Mouse (Mus musculus): Measurements from ENCODE around the gene Cxadr. TPM values are rescaled to one million over a fixed set of nuclear protein-coding genes. Genes with fewer than 3 reads are reported as not detected.

Gene Cxadr
- total and polyA plus RNA-seq, 3 experiments = 0.33 TPM; not detected in 2

DNA sequence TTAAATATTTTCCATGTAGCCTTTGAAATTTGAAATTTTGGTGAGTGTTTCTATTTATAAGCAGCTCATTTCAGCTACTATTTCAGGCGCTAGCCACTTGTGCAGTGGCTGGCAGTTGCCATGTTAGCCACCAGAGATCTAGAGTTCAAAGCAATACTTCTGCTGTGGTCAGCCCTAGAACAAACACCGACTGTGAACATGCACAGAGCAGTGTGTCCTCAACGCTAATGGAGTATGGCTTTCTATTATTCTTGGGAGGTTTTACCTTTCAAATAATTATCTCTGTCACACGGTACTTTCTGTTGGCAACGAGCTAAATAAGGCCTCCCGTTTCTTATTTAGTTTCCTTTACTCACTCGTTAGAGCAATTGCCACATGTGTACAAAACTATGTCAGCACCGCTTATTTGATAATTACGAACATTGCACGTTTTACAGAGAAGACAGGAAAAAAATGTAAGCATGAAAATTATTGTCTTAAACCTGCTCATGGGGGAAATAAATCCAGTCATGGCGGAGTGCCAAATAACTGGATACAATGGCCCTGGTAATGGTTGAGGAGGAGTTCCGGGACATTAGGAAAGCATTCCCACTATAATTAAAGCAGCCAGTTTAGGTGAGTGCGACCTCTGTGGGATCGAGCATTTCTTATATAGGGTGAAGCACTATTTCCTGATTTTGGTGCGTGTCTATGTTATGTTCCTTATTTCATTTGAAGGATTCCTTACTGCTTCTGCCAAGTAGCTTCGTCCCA, 12.0 kb downstream of the Cxadr start:
- Histone ChIP-seq H3K27ac (ENCODE audit: control insufficient read depth, low read depth, low read length) (no peak overlapping the region), H3K36me3 (ENCODE audit: control insufficient read depth in 1 of 2, insufficient read depth in 2 of 2, low read length in 2 of 2) (peaks cover 0 to 2% of the 10 kb centered on the region in 2 experiments; a peak in 1 of 4 replicates), H3K79me2 (ENCODE audit: control insufficient read depth, insufficient read depth, low read length, poor library complexity) (no peaks in the 10 kb centered on the region), H3K4me3 (ENCODE audit: control insufficient read depth in 1 of 2, insufficient read depth in 1 of 2, low read depth in 2 of 2, low read length in 2 of 2) (no peak overlapping the region), H3K9ac (ENCODE audit: control insufficient read depth, low read depth, low read length, poor library complexity, severe bottlenecking) (no peak overlapping the region), H3K9me3 (replicated peaks; ENCODE audit: insufficient read depth, low read length) (no peaks in the 10 kb centered on the region), H3K27me3 (ENCODE audit: control insufficient read depth in 1 of 2, insufficient read depth in 2 of 2, low read length in 2 of 2) (no peaks in the 10 kb centered on the region), H3K4me1 (ENCODE audit: control insufficient read depth in 1 of 2, insufficient read depth in 2 of 2, low read length in 2 of 2) (no peaks in the 10 kb centered on the region)
- DNase-seq (ENCODE audit: low read depth, low spot score) = no peak
- TF ChIP-seq TCF12 (IDR thresholded peaks at IDR 0.05; ENCODE audit: low read depth, low read length) (no peak), NRF1 (IDR thresholded peaks at IDR 0.05; ENCODE audit: insufficient read depth, low read depth, low read length, poor library complexity, severe bottlenecking) (no peak), UBTF (IDR thresholded peaks at IDR 0.05; ENCODE audit: borderline replicate concordance, insufficient read depth, low read depth, low read length) (no peak), MYB (IDR thresholded peaks at IDR 0.05; ENCODE audit: low read depth, low read length) (no peak), BHLHE40 (IDR thresholded peaks at IDR 0.05; ENCODE audit: borderline replicate concordance, low read depth, low read length) (no peak), TAL1 (IDR thresholded peaks at IDR 0.05; ENCODE audit: low read length) (no peak), HCFC1 (IDR thresholded peaks at IDR 0.05; ENCODE audit: low read depth, low read length) (no peak)

DNA sequence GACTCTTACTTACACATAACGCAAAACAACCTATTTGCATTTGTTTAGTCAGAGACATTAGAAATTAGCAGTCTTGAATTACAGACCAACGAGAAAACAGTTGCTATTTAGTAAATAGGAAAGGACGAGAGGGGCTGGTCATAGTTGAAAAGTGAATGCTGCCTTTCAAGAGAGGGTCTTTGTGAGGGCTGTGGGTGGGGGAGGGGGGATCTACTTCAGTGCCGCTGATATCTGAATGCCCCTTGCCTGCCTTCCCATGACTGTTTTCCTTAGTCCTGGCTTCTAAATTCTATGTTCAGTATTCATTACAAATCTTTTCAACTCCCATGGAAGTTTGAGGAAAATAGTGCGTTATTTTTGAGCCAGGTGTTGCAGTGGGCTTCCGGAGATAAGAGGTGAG, 12.7 kb downstream of the Cxadr start:
- no peaks in the 10 kb centered on the region for H3K4me1 ChIP-seq (ENCODE audit: control insufficient read depth in 1 of 2, insufficient read depth in 2 of 2, low read length in 2 of 2)
- H3K4me3 ChIP-seq (ENCODE audit: control insufficient read depth in 1 of 2, insufficient read depth in 1 of 2, low read depth in 2 of 2, low read length in 2 of 2) = no peak overlapping the region
- no peak for DNase-seq (ENCODE audit: low read depth, low spot score)
- peaks cover 0 to 2% of the 10 kb centered on the region in 2 experiments; a peak in 1 of 4 replicates for H3K36me3 ChIP-seq (ENCODE audit: control insufficient read depth in 1 of 2, insufficient read depth in 2 of 2, low read length in 2 of 2)
- H3K27me3 ChIP-seq (ENCODE audit: control insufficient read depth in 1 of 2, insufficient read depth in 2 of 2, low read length in 2 of 2) = no peaks in the 10 kb centered on the region
- no peaks in the 10 kb centered on the region for H3K9me3 ChIP-seq (replicated peaks; ENCODE audit: insufficient read depth, low read length)
- no peaks in the 10 kb centered on the region for H3K79me2 ChIP-seq (ENCODE audit: control insufficient read depth, insufficient read depth, low read length, poor library complexity)
- TF ChIP-seq CHD2 (IDR thresholded peaks at IDR 0.05; ENCODE audit: low read length) = no peak
- no peak for TF ChIP-seq ZMIZ1 (IDR thresholded peaks at IDR 0.05; ENCODE audit: low read depth, low read length)
- no peak for TF ChIP-seq ZNF384 (IDR thresholded peaks at IDR 0.05; ENCODE audit: low read depth, low read length)
- TF ChIP-seq GATA1 (IDR thresholded peaks at IDR 0.05; ENCODE audit: low read depth, low read length) = no peak
- no peak for TF ChIP-seq MAZ (IDR thresholded peaks at IDR 0.05; ENCODE audit: low read depth, low read length)
- TF ChIP-seq POLR2AphosphoS2 (IDR thresholded peaks at IDR 0.05; ENCODE audit: low read length) = no peak
- TF ChIP-seq JUND (IDR thresholded peaks at IDR 0.05; ENCODE audit: low read depth, low read length) = no peak
- no peak for TF ChIP-seq BHLHE40 (IDR thresholded peaks at IDR 0.05; ENCODE audit: borderline replicate concordance, low read depth, low read length)
- TF ChIP-seq ZKSCAN1 (IDR thresholded peaks at IDR 0.05; ENCODE audit: low read depth, low read length) = no peak
- TF ChIP-seq SIN3A (IDR thresholded peaks at IDR 0.05; ENCODE audit: low read length) = no peak
- TF ChIP-seq ETS1 (IDR thresholded peaks at IDR 0.05; ENCODE audit: low read depth, low read length) = no peak
- TF ChIP-seq MEF2A (IDR thresholded peaks at IDR 0.05; ENCODE audit: extremely low read depth, insufficient replicate concordance, low read depth, low read length, poor library complexity, severe bottlenecking) = no peak
- H3K9ac ChIP-seq (ENCODE audit: control insufficient read depth, low read depth, low read length, poor library complexity, severe bottlenecking) = no peak overlapping the region
- H3K27ac ChIP-seq (ENCODE audit: control insufficient read depth, low read depth, low read length) = no peak overlapping the region
